Mouse (Mus musculus) cerebral cortex, adult 2 months (tissue): ENCODE results near the gene Gbp2b.

Source experiments
- WGBS: fragments of 180-500 bp; shearing (Covaris S2); methylation state at CpG from one replicate; pipeline ENCODE4 v1.1.7; 2018; 5-methylcytosine and 5-hydroxymethylcytosine counted together

Gbp2b gene

DNA sequence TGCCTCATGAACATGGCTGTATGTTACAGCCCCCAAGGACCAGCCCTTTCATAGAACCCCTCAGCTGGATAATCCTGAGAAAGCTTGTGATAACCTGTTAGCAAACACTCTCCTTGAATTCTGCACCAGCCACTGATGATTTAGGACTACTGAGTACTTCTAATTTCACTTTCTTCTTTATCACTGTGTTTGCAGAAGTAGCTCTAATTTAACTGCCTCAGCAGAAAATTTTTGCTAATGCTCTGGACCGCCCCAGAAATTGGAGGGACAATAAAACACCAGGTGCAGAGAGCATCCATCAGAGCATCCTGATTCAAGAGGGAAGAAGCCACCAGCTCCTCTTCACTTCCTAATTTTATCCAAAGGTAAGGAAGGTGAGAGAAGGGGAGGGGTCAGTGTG is at the start of gene Gbp2b:
Gene Gbp2b, plus strand, starts transcription at position 301 of the 400 bp plus-strand sequence.
- WGBS, result 95% methylated on average over 1 of the region's 1 CpGs

DNA sequence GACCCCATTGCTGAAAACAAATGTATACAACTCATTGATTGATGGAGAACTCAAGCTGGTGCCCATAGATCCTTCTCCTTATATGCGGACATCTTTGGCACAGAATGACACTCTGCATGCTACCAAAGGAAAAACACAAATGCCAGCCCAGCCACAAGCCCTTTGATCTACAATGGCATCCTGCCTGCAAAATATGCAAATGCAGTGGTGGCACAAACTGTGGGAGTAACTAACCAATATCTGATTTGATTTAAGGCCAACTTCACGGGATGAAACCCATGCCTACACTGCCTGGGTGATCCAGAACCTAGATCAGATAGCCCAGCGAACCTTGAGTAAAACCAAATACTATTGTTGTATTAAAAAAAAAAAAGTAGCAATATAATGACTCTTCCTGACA is 48.0 kb upstream of the Gbp2b start:
- 77% methylated on average over 3 of the region's 3 CpGs for WGBS

DNA sequence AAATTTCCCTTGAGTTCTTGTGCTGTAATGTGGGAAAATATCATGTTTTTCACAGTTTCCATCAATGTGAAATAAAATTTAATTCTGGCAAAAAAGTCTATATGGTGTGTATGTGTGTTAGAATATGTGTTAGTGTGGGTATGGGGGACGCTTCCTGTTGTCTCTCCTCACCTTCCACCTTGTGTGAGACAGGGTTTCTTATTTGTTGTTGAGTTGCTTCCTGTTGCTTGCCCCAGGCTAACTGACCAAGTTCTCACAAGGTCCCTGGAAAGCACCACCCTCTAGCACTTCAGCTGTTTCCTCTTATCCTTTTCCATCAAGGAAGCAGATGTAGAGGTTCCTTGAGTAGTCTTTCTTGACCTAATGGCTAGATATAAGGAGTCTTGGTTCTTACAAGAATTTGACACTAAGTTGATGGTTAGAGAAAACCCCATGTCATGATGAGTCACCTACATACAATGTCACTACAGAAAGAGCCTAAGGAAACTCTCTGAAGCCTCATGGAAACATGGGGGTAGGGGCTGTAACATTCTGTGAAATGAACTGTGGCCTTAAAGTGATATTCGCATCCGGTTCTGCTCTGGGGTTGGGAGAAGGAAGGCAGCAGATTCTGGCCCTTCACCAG is 44.5 kb upstream of the Gbp2b start:
- 88% methylated on average over 3 of the region's 3 CpGs for WGBS

DNA sequence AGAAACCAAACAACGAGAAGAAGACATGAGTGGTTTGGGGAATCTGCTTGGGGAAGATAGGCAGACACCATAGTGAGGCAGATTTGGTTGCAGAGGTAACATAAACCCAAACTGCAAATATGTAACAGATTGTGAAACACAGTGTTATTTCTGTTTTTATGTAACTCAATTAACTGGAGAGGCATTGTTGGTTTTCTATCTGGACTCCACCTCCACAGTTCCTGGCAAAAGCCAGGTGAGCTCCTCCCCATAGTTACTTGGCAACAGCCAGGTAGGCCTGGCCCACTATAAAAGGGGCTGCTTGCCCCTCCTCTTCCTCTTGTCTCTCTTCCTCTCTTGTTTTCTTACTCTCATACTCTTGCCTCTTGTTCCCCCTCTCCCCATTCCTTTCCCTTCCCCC is 40.0 kb upstream of the Gbp2b start:
- WGBS, result 88% methylated on average over 1 of the region's 1 CpGs

DNA sequence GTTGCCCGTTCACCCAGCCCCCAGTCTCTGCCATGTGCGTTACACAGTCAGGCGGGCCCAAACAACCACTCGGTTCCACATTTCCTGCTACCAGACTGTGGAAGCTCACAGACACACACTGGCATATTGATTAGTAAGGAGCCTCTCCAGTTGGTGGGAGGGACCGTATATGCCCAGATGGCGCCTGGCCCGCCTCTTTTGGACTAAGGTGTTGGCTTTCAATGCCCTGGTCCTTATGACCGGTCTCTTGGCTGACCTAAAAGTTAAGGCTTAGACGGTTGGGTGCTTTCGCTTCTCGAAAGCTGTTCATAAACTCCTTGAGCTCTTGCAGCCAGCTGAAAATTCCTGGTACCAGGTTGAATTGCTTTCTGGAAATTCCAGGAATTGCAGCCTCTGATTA is 39.0 kb upstream of the Gbp2b start:
- WGBS, result 87% methylated on average over 11 of the region's 11 CpGs

DNA sequence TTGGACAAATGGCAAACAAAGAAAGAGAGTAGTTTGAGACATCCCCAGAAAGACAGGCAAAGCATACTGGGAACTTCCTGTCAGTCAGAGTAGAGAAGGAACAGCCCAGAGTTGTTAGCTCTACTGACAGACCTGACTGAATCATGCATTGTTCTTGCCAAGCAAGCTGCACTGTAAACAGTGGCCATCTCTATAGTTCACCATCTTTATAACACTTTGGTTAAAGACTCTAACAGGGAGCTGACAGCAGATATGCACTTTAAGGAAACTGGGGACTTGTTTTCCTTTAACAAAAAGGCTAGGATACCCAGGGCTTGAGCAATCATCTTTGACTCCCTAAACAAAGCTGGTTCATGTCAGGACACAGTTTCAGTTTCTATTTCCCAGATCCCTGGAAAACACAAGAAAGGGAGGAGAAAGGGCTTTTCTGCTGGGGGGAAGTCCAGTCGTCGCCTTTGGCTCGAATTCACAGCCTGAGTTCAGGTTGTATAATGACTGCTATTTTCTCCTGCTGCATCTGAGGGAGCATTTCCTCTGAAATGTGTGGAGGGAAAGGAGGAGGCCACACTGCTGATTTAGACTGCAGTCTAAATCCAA is 34.9 kb upstream of the Gbp2b start, which contains the start of gene Gbp3:
Gene Gbp3, plus strand, starts transcription at position 395 of the 597 bp plus-strand sequence.
- whole genome bisulfite sequencing, result 17% methylated on average over 3 of the region's 3 CpGs

DNA sequence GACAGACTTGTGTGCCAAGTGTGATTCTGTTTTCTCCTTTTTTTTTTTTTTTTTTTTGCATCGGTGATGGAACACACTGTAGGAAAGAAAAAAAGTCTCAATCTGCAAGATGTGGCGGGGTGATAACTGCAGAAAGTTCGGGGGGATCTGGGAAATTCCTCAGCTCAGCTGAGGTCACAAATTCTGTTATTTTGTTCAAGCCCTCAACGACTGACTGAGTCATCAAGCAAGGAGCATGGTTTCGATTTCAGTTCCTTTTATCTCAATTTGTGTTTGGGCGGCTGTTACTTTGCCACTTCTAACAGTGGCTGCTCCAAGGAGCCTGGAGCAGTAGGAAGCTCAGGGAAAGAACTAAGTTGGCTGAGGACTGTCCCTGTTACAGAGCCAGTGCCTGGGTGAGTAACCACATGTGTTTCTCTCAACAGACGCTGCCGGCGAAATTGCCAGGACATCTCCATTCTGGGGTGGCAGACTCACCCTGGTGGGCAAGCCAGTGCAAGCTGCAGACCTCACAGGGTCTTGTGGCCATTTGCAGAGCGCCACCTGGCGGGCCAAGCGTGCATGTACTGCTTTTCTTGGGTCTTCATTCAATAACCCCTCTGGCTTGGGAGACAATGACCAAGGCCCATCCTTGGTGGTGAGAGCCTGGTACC is 34.2 kb upstream of the Gbp2b start:
- 8% methylated on average over 12 of the region's 12 CpGs for WGBS

DNA sequence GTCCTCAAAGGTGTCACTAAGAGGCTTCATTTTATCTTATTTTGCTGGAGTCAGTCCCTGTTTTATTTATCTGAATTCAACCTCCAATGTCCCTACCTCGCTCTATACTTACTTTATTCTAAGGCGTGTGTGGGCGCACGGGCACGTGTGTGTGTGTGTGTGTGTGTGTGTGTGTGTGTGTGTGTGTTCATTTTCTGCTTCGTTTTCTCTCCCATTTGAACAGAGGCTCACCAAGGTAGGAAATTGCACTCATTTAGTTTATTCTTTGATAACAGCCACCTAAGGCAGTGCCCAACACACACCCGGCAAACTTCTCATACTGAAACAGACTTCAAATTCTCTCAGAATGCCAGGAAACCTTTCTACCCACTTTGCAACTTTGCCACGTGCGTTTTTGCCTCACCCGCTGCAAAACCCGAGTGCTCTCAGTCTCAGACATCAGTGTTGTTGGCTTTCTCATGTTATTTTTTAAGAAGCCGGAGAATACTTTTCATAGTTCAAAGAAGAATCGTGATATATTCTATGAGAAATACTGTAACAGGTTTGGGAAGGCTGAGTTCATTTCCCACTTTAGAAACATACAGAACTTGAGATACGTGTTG is 33.5 kb upstream of the Gbp2b start:
- WGBS, result 53% methylated on average over 14 of the region's 14 CpGs

DNA sequence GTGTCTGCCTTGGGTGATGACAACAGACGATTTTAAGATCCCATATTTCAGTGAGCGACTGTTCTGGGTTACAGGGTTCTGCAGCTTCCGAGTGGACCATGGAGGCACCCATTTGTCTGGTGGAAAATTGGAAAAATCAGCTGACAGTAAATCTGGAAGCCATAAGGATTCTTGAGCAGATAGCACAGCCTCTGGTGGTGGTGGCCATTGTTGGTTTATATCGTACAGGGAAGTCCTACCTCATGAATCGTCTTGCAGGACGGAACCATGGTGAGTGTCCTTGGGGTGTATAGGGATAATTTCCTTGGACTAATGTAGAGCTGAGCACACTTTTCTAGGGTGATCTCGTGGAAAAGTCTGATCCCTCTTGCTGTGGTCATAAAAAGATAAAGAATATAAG is 33.0 kb upstream of the Gbp2b start:
- WGBS, result 79% methylated on average over 7 of the region's 7 CpGs

DNA sequence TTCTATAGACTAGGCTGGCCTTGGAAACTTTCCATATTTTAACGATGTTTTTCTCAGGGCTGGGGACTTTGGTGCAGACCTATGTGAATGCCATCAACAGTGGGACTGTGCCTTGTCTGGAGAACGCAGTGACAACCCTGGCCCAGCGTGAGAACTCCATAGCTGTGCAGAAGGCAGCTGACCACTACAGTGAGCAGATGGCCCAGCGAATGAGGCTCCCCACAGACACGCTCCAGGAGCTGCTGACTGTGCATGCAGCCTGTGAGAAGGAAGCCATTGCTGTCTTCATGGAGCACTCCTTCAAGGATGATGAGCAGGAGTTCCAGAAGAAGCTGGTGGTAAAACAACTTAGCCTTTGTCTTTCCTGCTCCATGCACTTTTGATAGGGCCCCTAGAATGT is 27.2 kb upstream of the Gbp2b start:
- WGBS, result 61% methylated on average over 5 of the region's 5 CpGs

DNA sequence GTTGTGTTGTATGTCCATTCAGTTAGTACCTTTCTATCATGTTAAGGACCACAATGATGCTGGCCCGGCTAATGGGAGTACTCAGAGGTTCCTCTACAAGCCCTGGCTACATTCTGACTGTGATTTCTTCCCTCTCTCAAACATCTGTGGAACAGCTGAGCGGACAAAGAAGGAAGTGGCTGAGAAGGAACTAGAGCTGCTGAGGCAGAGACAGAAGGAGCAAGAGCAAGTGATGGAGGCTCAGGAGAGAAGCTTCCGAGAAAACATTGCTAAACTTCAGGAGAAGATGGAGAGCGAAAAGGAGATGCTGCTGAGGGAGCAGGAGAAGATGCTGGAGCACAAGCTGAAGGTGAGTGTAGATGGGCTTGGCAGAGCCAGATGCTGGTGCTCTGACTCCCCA is 23.9 kb upstream of the Gbp2b start:
- 84% methylated on average over 4 of the region's 4 CpGs for WGBS

DNA sequence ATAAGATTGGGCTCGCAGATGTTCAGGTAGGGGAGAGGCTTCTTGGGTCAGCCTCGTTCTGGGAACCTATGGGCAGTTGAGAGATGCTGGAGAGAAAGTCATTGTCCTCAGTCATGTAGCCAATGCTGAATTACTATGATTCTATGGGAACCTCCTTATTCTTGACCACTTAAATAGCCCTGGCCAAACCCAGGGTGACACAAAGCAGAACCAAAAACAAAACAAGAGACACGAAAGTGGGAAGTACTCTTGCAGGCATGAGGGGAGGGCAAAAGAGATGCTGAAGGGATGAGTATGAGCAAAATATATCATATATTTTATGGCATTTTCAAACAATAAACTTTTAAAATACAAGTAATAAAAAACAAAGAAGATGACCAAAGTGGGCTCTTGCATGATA is 17.5 kb upstream of the Gbp2b start:
- 89% methylated on average over 3 of the region's 3 CpGs for WGBS

DNA sequence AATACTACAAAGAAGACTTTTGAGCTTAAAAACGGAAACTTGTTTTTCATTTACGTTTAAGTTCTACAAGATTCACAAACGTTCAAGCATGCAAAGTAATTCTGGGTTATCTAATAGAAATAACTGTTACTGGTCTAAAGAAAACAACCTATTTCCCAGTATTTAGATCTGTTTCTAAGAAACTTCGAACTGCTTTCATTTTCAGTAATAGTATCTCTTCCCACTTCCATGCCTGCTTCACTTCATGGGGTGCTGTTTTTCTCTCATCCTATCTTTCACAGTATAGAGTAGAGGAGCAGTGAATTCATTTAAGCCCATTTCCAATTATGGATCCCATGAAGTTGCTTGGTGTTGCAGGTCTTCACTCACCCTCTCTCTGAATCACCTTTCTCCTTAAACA is 16.3 kb upstream of the Gbp2b start:
- WGBS, result 91% methylated on average over 4 of the region's 4 CpGs

DNA sequence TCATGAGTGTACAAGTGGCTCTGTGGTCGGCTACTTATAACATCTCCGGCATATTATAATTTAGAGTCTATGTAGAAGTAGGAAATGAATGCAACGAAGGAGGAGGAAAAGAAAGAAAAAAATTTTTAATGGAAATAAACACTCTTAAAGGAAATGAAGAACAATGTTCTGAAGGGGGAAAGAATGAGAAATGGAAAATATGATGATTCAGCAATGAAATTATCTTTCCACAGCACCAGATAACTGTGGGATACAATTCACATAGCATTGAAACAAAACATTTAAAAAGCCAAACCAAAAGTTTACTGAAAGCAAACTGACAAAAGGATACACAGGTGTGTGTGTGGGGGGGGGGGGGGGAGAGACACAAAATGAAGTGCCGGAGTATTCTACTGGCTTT is 11.6 kb upstream of the Gbp2b start:
- WGBS, result 90% methylated on average over 4 of the region's 4 CpGs

DNA sequence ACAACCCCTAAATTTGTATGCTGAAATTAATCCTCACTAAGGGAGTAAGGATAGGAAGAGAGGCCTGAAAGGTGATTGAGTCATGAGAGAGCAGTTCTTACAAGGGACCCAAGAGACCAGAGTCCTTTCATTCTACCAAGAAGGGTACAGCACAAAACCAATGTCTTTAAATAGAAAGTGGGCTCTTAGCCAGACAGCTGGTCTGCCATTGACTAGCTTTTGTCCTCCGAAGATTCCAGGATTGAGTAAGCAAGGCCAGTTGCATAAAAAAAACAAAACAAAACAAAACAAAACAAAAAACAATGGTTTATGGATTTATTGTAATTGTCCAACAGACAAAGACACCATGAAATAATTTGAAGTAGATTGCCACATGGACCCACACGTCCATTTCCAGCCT is 5.8 kb upstream of the Gbp2b start:
- 65% methylated on average over 2 of the region's 2 CpGs for WGBS

DNA sequence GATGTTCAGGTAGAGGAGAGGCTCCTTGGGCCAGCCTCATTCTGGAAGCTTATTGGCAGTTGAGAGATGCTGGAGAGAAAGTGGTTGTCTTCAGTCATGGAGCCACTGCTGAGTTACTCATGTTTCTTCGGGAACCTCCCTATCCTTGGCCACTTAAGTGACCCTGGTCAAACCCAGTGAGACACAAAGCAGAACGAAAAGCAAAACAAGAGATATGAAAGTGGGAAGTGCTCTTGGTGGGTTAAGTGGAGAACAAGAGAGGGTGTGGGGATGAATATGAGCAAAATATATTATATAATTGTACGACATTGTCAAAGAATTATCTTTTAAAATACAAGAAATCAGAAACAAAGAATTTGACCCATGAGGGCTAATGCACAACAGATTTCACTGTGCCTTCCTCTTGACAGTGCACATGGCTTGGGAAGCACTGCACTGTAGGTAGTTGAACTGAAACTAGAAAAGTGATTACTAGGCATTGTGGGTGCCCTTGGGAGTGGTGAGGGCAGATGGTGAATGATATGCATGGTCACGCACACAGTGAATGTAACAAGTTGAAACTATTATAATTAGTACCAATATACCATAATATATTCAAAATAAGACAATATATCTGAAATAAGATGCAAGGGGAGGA is 4.1 kb upstream of the Gbp2b start:
- WGBS, result 85% methylated on average over 4 of the region's 4 CpGs

DNA sequence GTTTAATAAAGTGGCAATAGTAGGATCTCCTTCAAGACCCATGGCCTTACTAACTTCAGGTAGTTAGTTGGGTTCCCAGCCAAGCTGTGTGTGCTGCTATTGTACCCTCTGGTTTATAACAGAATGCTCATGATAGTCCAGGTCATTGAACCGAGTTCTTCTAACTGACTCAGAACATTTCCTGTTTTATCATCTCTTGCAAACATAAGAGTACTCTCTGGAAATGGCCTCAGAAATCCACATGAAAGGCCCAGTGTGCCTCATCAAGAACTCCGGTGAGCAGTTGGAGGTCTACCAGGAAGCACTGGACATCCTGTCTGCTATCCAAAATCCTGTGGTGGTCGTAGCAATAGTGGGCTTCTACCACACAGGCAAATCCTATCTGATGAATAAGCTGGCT is 3.3 kb downstream of the Gbp2b start:
- WGBS, result 71% methylated on average over 3 of the region's 3 CpGs

DNA sequence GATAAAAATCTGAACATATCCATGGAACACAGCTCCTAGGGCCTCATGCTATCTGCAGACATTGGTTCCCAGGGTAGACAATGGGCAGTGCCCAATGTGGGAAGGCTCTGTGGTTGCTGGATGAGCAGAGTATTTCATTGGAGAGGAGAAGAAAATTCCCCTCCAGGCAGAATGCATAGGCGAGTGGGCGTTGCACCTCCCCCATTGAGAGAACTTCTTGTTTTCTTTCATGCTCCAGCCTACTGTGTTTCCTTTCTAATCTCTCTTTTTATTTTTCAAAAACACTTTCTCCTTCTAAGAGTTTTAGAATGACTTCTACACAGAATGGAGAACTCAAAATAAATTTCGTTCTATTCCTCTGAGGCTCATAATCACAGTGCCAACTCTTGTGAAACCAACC is 24.0 kb downstream of the Gbp2b start:
- 61% methylated on average over 3 of the region's 3 CpGs for WGBS

DNA sequence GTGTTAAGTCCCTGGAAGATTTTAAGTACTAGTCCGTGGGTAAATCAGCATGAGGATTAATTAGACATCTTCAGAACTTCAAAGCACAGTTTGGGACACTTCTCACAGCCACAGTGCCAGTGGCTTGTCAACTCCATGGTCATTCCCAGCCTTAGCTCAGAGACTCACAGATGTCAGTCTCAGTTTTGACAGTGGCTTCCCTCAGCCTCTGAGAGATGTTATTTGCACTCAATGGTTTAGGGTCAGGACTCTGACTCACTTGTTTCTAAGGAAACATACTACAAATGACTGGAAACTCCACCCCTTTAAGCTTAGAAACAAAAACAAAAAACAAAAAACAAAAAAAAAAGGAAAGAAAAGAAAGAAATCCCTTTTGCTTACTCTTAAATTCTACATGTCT is 25.0 kb downstream of the Gbp2b start:
- WGBS, result 16% methylated on average over 1 of the region's 1 CpGs

DNA sequence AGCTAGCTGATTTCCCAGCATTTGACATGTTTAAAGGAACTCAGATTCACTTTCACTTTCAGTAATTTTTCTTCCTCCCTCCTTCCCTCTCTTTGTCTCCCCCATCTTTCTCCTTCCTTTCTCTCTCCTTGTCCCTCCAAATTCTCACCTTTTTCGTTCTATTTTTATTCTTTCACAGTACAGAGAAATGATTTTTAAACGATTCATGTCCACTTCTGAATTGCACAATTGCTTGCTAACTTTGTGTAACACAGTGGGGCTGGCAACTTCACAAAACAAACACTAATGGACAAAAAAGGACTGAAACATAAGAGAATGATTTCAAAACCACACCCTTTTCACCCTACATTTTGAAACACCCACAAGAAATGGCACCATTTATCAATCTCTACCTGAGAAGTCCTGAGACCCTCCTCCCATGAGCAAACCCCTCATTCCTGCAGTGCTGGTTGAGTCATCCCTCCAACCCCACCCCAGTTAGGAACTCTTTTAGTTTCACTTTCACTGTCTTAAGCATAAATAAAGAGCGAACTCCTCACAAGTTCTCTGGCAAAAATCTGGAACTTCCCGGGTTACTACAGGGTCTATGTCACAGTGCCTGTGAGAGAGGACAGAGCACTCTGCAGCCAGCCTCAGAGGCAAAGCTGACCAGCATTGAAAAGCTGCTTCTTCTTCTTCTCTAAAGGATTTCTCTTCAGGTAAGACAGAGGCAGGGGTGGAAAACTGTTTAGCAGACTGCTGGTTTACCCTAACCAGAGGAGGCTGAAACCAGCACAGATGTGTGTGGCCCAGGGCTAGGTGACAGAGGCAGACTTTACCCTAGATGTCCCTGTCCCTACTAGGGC is 25.7 kb downstream of the Gbp2b start, which contains the start of gene Gbp2:
Gene Gbp2, plus strand, starts transcription at position 492 of the 845 bp plus-strand sequence.
- WGBS, result 49% methylated on average over 4 of the region's 4 CpGs

DNA sequence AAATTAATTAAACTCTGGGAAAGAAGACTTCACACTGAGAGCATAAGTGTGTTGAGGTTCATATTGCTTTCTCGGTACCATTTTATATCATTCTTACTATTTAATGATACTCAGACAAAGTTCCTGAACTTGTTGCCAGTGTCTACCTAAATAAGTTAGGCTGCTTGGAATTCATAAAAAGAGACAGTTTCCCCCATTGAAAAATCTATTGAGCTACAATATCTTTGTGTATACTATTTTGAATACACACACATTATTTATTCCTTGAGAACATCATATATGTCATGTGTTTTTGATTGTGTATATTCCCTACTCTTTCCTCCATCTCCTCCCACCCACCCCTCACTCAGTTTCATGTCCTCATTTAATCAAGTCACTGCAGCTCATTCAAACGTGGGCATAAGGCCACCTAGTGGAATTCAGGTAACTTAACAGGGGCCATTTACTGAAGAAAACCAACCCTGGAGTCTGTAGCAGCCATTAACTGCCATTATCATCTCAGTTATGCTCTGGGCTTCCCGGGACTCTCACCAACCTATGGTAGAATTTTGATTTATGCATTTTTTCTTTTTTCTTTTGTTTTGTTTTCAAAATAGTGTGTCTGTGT is 26.4 kb downstream of the Gbp2b start:
- WGBS, result 48% methylated on average over 3 of the region's 3 CpGs
